Mouse (Mus musculus): ENCODE measurements around the gene Zer1.
A peak's percentile ranks its signal among the peaks of the same experiment; 100 is the strongest.

Gene Zer1

GRCm38 (mm10) chr2:30049831-30050230, 74.6 kb downstream of the Zer1 start:
- DNase-seq (ENCODE audit: low spot score): no peak

GRCm38 (mm10) chr2:30048699-30049388, 75.5 kb downstream of the Zer1 start, which contains the start of gene Wdr34:
Wdr34 (minus strand) TSS chr2:30048881.
- DNase-seq (ENCODE audit: low spot score): peak; percentile 95

GRCm38 (mm10) chr2:30048101-30048501, 76.3 kb downstream of the Zer1 start:
- DNase-seq (ENCODE audit: low spot score): no peak
